Mouse (Mus musculus): ENCODE results near the gene Foxn3.

Gene Foxn3

DNA sequence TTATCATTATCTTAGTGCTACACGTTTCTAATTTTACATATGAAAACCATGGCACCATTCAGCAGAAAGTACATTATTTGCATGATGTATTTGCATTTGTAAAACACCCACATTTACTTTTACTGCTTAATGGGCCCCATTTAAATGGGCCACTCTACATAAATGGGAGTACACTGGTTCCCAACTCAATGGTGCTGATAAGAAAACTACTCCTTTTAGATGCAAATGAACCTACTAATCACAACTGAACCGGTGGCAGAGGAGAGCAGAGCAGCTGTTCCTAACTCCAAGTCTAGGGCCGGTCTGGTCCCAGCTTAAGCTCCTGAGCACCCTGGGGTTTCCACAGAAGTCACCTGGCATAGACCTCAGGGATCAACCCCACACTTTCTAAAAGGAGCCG is 263.5 kb downstream of the Foxn3 start:
- peak; percentile 91 for DNase-seq (ENCODE audit: low read depth, low spot score)

DNA sequence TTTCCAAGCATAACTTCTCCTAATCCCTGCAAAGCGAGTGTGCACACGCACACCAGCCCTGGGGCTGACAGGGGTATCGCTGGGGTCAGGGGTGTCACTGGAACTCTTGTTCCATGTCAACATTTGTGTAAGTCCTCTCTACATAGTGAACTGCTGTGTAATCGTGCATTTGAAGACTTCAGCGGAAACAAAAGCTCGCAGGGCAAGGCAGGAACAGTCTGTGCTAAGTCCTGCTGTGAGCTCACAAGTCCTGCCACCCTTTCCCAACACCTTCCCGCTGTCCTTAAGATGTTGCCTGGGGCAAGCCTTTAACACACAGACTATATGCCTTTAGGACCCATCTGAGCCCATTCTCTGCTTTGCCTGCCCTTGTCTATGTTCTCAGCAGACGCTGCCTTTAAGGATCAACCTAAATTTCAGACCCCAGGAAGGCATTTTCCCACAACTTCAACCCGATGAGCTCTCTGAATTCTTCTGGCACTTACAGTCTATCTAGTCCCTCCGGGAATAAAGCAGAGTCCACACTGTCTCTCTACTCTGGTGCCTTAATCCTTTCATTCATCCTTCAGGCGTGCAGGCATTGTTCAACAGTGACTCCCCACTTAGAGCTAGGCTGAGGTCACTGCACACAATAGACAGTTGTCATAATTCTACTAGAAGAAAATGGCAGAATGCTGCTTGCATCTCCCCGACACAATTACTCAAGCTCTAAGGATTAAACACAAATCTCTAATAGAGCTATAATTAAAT is 264.4 kb downstream of the Foxn3 start:
- peak; percentile 53 for DNase-seq (ENCODE audit: low read depth, low spot score)

DNA sequence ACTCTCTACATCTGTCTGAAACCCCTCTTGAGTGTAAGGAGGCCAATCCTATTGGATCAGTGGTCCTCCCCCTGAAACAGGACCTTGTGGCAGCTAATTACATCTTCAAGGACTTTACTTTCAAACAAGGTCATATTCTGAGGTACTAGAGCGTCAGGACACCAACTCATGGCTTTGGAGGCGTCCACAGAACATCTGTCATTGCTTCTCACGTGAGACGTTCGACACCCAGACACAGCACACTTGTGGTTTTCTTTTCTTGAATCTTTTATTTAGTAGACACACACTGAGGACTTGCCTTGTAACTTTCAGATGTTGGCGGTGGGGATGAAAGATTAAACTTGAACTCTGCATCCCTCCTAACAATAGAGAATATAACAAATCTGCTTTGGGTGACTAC is 265.1 kb downstream of the Foxn3 start:
- no peak for DNase-seq (ENCODE audit: low read depth, low spot score)

DNA sequence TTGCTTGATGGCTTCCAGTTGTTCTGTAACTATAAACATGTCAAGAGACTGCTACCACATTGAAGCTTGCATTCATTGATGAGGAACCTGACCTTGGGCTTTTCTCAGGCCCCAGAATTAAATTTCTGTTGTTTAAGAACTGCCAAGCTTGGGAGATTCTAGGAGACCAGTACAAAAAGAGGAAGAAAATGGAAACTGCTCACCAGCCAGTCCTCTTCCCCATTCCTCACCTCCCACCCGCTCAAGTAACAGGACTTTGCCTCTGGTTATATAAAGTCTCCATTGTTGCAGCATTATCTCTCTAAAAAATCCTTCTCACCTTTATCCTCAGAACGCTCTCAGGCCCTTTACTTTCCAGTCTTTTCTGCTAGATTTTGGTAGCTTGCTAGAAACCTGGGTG is 265.6 kb downstream of the Foxn3 start:
- no peak for DNase-seq (ENCODE audit: low read depth, low spot score)

DNA sequence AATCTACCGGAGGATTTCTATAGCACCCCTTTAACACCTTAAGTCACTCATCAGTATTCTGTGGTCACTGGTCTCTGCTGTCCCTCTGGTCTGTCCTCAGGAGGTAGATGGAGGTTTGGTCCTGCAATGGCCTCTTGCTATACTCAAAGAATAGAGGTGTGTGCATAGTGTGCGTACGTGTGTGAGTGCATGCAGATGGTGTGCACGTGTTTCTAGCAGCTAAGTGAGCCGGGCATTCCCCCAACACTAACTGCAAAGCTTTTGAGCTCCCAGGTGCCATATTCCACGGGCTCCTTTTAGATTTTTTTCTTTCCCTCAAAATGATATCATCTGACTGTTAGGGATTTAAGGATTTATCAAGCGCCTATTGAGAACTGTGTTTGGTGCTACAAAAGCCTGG is 269.9 kb downstream of the Foxn3 start:
- DNase-seq (ENCODE audit: low read depth, low spot score), result no peak

DNA sequence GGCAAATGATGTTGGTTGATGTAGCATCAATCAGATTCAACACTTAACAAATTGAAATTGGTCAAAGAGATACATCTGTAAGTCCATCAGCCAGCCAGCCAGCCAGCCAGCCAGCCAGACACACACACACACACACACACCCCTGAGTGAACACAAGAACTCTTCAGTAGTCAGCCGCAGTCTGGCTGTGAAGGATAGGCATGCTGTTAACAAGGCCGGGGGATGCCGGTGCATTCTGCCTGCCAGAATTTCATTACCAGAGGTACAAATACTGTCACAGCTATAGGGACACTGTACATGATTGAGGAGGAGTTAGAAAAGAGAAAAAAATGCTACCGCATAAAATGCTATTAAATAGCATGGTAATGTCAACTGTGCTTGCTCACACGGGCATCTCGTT is 271.2 kb downstream of the Foxn3 start:
- DNase-seq (ENCODE audit: low read depth, low spot score), result no peak

DNA sequence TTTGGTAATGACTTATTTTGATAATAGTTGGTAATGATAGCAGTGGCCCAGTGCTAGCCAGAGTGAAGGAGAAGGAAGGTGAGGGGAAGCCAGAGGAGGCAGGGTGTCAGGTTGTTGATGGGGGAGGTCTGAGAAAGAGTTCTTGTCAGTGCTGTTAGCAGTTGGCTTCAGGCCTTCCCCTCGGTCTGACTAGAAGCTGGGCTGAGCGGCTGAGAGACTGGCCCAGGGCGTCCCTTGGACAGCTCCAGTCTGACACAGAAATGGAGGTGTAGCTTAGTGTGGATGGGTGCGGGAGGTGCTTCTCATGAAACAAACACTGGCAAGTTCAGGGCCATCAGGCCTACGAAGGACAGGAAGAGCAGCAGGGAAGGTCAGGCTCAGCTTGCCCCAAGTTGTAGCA is 276.3 kb downstream of the Foxn3 start:
- DNase-seq (ENCODE audit: low read depth, low spot score), result no peak

DNA sequence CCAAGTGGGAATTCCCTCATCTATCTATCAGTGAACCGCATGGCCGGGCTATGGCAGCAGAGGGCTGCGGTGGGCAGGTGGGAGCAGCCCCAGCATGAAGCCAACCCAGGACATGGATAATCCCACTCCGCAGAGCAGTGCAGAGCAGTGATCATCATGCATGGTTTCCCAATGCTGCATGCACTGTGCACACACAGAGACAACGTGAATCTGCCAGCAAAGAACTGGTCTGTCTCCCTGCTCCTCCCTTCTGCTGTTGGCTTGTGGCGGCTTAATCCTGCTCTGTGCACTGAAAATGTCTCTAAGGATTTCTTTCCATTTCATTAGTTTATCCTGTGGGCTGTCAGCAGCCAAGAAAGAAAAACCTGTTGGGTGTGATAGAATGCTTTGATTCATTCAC is 276.7 kb downstream of the Foxn3 start:
- DNase-seq (ENCODE audit: low read depth, low spot score), result no peak

DNA sequence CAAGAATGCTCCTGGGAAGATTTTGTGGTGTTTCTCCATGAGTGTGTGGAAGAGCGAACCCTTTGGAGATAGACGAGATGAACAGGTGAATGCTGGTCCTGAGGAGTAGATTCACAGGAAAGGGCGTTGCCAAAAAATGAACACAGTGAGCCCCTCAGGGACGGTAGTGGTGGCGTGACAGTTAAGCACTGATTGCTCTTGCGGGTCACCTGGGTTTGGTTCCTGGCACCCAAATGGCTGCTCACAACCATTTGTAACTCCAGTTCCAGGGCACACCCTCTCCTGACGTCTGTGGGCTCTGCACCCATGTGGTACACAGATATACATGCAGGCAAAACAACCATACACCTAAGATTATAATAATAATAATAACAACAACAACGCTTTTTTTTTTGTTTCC is 277.7 kb downstream of the Foxn3 start:
- no peak for DNase-seq (ENCODE audit: low read depth, low spot score)

DNA sequence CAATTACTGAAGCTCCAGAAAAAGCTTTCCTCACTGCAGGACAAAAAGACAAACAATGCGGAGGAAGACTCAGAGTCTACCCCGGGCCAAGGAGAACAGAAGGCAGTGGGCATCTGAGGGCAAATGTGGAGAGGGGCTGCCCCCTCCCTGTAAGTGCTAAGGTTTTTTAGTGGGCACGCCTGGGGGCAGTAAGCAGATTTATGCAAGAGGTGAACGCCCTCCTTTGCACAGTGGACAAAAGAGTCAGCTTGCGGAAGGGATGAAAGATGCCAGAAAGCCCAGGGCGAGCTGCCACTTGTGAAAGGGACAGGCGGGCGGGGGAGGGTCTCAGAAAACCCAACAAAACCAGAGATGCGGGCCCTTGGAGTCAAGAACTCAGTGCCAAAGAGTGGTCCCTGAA is 278.2 kb downstream of the Foxn3 start:
- no peak for DNase-seq (ENCODE audit: low read depth, low spot score)

DNA sequence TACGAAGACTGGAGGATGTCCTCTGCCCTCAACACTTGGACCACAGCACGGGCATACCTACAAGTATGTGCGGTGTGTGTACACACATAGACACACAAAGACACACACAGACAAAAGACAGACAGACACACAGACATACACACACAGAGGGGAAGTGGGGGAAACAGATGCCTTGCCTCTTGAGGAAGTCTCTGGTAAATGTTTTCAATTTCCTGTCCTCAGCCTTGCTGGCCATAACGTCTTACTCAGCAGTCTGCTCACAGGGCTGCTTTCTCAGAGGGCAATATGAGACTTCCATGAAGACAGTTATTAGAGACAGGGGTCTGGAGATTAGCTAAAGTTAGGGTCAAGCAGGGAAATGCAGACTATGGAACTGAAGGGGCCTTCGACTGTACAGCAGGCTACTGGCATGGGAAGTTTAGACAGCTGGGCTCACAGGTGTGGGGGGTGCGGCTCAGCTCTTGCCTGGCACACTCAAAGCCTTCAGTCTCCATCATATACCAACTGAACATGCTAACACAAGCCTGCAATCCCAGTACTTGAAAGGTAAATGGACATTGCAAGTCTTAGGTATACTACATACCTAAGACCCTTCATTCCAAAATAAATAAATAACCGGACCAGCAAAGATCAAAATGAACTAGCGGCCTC is 278.8 kb downstream of the Foxn3 start:
- DNase-seq (ENCODE audit: low read depth, low spot score), result no peak

DNA sequence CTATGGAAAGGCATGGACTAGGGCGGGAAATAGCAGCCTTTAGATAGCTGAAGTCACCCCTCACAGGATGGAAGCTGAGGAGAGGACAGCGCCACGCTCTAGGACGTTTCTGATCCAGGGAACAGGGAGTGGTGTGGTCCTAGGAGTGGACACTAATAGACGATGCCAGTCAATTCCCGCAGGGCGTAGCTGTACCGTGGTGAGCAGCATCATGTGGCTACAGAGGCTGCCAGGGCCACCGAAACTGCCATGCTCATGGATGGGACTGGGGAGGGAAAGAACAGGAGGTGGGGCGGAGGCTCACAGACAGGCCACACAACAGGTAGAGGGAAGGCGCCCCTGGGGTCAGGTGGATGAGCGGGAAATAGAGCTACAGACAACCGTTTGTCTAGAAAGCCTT is 282.6 kb downstream of the Foxn3 start:
- DNase-seq (ENCODE audit: low read depth, low spot score), result no peak

DNA sequence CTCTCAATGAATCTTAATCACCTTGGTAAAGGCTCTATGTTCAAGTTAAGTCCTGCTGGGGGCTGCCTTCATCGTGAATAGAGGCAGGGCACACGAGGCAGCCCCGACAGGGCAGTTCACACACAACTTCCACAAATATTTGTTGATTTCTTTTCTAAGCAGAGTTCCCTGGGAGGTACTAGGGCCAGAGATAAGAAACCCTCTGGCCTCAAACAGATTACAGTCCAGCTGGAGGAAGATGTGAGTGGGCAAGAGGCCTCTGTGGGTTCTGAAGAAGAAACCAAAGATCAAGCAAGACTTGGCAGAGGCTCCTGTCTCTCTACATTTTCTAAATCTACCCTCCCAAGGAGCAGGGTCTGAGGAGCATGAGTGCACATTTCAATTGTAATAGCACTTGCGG is 283.1 kb downstream of the Foxn3 start:
- DNase-seq (ENCODE audit: low read depth, low spot score), result no peak

DNA sequence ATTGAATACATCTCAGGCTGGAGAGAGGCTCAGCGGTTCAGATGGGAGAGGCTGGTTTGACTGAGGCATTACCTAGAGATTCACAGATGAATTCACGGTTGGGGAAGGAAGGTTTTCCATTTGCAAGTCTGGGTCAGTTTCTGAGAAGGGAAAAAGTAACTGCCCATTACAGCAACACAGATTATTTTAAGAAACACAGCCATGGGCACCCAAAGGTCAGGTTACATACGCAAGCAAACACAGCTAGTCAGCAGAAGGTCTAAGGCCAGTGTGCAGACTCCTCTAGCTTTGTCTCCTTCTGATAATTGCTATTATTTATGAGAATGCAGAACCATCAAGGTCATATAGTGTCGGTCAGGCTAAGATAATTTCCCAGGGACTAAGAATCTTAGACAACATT is 284.0 kb downstream of the Foxn3 start:
- DNase-seq (ENCODE audit: low read depth, low spot score), result no peak

DNA sequence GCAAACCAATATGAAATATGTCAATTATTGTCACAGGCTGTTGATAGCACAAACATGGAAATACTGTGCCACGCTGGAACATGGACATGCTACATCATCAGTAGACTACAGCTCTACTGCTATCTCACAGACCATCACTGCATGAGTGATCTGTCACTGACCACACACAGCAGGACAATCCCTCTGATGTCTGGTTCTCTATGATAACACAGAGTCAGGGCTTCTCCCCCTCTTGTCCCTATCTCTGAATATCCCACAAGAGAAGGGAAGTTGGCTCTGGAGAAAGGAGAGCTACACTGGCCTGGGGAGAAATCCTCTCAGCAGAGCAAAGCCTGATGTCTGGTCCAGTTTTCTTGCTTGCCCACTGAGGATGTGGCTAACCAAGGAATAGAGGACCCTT is 288.8 kb downstream of the Foxn3 start:
- DNase-seq (ENCODE audit: low read depth, low spot score), result no peak

DNA sequence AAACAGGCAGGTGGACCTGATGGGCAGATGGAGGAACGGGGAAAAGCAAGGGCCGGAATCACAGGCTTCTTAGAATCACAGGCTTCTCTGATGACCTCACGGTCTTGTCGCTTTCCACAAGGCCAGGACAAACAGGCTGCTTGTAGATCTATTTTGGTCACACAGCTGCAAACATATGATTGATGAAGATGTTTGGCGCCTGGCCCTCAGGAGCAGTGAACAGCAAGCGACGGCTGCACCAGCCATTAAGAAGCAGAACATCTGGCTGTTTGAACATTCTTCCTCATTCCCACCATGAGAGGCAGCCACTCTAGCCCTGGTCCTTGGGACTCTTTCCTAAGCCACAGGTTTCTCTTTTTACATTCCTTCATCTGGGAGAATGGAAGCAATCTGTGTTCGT is 294.0 kb downstream of the Foxn3 start:
- DNase-seq (ENCODE audit: low read depth, low spot score), result no peak

DNA sequence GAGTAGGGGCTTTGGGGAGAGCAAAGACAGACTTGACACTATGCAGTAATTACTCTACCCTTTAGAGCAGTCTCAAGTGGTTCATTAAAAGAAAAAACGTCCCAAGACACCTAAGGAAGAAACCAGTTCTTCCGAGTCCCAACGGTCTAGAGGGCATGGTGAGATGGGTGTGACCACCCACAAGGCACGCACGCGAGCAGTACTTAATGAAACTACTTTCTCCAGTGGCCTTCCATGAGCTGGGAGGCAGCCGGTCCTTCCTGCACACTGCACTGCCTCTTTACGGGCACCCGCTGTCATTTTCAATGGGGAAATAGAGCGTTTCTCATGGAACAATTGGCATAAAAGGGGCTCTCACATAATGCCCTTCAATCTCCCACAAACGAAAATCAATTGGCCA is 294.4 kb downstream of the Foxn3 start:
- DNase-seq (ENCODE audit: low read depth, low spot score), result no peak

DNA sequence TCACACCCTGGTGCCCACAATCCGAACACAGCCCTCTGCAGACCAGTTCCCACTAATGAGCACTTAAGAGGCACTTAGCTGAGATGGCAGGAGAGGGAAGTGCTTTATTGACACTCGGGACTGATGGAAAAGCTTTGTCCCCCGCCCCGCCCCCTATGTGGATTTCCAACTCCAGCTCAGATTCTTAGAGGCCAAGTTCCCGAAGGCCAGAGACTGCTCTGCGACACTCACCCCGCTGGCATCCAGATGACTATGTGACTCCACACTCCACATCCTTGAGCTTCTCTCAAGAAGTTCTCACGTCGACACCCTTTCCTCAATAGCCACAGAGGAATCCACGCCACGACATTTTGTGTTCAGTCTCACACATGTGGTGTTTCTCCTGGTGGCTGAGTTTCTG is 295.6 kb downstream of the Foxn3 start:
- no peak for DNase-seq (ENCODE audit: low read depth, low spot score)

DNA sequence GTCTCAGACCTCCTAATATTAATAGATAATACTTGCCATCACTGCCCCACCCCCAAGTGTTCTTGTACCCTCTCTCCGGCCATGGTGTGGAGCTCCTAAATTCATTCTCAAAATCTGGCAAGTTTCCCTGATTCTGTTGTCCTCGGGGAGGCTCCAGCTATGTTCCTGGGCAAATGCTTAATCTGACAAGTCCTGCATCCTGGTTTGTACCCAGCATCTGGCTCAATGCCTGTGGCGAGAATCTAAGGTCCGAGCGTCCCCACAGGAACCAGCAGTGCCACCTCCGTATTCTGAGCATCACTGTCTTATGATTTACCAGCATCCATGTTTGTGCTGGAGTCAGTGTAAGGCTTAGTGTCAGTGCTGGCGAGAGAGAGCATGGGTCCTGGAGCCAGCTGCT is 296.9 kb downstream of the Foxn3 start:
- DNase-seq (ENCODE audit: low read depth, low spot score), result no peak

DNA sequence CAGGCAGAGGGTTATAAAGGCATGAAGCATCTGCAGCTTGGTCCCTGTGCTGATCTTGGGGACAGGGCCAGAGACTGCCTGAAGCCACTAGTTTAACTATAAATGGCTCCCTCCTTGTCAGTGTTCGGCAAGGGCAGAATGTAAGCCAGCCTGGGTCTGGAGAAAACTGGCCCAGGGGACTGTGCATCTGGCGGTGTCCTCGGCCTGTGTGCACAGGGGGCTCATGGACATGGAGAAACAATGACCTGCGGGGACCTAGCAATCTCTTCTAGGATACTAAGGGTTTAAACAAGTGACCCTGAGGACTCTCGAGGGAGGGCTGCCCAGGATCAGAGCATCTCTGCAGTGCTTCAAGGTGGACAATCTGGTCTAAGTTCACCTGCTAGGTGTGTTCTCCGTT is 297.6 kb downstream of the Foxn3 start:
- no peak for DNase-seq (ENCODE audit: low read depth, low spot score)

DNA sequence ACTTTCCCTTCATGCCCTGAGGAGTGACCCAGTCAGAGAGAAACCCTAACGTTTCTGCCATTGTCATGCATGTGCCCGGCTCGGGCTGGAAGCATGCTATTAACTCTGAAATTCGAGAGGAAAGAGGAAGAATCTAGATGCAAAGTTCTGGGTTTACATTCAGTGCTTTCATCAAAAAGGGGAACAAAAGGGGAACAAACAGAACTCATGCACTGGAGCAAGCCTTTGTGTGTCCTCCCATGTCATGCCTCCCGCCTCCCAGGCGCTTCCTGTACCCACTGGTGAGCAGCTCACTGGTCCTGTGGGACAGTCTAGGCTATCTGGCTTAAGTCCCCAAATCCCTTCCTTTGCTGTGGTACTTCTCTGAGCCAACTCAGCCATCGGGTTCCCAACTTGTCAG is 299.0 kb downstream of the Foxn3 start:
- peak; percentile 16 for DNase-seq (ENCODE audit: low read depth, low spot score)

DNA sequence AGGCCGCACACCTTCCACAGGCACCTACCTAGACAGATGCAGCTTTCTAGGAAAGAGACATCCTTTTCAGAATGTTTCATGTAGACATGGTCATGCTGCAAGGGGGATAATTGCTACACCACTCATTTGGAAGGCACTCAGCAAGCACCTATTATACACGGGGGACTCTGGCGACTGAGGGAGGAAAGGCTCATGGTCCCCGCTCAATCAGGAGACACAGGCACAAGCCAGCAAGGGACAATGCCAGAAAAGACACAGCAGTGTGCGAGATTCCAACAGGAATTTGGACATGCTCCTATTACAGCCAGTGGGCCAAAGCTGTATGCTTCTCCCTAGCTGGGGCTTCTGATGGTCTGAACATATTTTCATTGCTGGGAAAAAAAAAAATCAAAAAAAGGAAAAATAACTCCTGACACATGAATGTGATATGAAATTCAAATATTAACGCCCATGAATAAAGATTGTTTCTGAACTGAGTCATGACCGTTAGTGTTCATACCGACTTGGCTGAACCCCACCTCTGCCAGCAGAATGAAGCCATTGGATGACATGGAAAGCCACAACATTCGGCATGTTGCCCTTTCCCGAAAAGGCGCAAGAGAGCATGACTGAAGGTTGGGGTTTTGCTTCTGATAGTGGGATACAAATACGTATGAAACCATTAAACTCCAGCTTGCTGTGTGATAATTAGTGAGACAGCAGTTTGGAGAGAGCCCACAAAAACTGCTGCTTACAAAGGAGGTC is 299.6 kb downstream of the Foxn3 start:
- DNase-seq (ENCODE audit: low read depth, low spot score), result no peak

DNA sequence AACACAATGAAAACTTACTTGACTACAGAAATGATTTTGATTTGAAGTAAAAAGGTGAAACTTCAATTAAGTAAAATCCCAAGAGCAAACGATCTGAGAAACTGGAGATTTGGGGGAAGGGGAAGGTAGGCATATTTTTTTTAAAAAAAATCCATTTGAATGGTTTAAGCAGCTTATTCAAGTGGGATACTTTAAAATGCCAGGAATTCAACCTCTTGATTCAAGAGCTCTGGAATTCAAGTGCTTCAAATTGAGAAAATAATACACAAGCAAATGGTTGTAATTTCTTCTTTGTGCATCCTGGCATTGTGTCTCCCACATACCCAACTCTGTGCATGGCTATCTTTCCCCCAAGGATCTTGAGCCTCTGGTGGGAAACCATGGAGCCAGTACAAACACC is 300.5 kb downstream of the Foxn3 start:
- no peak for DNase-seq (ENCODE audit: low read depth, low spot score)
